Mouse (Mus musculus) cerebellum, adult 18-20 months (tissue): ENCODE measurements around the gene Cox6b2.
"Not testable (repeated sequence)": the region's sequence is repeated elsewhere in the genome, so short reads cannot be mapped to it uniquely, and the experiment has no call there.

Experiments
- DNase-seq, 2 experiments: peaks; one replicate each; pipeline ENCODE4 v3.0.0; 2021

Cox6b2 gene

DNA sequence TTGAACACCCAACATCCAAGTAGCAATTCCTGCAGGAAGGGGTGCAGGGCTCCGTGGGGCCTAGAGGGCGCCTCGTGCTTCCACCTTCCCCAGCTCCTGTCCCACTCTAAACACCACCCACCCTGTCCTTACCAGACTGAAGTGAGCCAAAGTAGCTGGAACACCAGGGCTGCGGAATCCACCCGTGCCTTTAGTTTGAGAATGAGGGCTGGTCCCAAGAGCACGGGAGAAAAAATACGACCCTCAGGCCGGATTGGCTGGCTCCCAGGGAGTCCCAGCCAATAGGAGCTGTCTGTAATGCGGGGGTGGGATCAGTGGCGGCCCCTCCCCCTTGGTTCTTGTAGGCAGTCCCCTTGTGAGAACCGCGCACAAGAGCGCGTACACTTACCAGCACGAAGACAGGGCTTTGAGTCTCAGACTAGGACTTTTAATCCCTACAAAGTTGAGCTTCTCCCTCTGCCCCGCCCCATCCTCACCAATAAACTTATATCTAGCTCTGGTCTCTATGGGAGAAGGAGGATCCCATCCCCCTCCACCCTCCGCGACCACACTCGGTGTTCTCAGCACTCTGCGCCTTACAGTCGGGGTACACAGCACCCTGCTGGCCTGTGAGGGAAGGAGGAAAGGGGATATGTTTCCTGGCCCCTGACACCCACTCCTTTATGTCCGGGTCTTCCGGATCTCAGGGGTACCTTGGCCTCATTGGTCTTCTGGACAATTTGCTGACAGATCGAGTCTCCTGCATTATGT, at the start of gene Cox6b2:
Gene Cox6b2 (minus strand): TSS at position 274 of the 750 bp plus-strand sequence.
- DNase-seq: peak in 1 of 2 experiments; percentile 29

DNA sequence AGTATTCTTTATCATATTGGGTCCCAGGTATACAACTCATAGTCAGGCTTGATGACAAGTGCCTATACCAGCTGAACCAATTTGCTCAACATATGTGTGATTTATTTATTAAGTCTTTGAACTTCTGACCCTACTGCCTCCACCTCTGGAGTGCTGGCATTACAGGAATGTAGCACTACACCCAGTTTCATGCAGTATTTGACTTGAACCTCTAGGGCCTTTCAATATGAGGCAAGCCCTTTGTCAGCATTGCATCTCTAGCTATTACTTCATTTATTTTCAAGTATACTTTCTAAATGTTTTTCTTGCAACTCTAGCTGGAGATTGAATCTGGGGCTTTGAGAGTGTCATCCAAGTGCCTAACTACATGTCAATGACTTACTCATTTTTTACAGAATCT, 49.4 kb upstream of the Cox6b2 start:
- DNase-seq: no peak

DNA sequence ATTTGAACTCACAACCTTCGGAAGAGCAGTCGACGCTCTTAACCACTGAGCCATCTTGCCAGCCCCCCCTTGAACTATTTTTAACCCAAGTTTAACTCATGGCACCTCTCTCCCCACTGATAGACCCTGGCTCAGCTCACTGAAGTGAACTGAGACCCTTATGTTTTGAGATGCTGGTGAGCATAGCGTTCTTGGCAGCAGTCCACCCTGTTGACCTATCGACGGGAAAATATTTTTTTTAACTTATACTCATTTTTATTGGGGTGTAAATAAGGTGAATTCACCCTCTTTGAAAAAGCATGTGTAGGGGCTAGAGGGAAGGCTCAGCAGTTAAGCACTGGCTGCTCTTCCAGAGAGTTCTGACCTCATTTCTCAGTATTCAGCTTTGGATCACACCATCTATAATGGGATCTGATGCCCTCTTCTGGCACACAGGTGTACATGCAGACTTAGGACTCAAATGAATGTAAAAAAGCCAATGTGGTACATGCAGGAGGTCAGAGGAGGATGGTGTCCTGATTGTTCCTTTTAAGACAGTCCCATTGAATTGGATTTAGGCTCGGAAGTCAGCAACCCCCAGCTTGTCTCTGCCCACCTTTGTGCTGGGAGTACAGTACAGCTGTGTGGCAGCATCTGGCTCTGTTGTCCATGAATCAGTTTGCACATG, 43.0 kb upstream of the Cox6b2 start:
- peak; percentile 48 to 49 for DNase-seq

DNA sequence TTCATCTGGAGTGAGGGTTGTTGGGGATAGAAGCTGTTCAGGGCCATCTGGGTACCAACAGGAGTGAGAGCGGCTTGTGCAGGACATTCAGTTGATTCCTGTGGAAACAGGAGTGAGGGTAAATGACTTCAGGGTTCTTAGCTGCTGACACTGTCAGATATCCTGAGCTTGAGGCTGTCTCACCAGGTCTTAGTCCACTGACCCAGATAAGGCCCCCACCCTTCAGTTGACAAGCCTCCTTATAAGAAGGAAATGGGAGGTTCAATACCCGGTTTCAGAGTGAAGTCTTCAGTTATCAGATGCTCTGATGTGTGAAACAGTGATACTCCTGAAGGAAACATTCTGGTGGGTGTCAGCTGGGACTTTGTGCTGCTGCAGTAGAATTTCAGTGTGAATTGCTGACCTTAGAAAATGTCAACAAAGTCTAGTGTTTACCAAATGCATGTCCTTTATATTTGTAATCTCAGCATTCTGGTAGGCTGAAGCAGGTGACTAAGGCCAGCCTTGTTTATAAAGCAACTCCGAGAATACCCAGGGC, 41.8 kb upstream of the Cox6b2 start:
- no peak for DNase-seq

DNA sequence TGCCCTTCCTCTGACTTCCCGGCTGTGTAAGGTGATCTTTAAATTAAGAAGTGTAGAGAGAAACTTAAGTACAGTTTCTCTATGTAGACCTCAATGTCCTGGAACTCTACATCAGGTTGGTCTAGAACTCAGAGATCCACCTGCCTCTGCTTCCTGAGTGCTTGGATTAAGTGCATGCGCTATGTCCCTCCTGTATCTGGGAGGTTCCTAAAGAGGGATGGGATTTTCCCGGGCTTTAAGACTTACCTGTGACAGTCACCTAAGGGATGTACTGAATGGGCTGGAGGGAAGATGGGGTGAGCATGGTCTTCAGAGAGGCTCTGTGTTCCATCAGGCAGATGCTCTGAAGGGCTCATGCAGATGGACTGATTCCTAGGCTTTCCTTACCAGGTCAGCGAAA, 40.8 kb upstream of the Cox6b2 start:
- no peak for DNase-seq

DNA sequence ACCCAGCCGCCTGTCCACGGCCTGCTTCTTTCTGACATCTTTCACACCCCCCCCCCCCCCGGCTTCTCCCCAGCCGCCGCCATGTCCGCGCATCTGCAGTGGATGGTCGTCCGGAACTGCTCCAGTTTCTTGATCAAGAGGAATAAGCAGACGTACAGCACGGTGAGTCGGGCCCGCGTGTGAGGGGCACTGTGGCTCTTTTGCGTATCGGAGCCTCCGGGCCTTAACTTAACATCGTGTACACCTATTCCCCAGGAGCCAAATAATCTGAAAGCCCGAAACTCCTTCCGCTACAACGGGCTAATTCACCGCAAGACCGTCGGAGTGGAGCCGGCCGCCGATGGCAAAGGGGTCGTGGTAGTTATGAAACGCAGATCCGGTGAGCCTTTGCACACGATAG, 40.4 kb upstream of the Cox6b2 start:
- not testable (repeated sequence) for DNase-seq

DNA sequence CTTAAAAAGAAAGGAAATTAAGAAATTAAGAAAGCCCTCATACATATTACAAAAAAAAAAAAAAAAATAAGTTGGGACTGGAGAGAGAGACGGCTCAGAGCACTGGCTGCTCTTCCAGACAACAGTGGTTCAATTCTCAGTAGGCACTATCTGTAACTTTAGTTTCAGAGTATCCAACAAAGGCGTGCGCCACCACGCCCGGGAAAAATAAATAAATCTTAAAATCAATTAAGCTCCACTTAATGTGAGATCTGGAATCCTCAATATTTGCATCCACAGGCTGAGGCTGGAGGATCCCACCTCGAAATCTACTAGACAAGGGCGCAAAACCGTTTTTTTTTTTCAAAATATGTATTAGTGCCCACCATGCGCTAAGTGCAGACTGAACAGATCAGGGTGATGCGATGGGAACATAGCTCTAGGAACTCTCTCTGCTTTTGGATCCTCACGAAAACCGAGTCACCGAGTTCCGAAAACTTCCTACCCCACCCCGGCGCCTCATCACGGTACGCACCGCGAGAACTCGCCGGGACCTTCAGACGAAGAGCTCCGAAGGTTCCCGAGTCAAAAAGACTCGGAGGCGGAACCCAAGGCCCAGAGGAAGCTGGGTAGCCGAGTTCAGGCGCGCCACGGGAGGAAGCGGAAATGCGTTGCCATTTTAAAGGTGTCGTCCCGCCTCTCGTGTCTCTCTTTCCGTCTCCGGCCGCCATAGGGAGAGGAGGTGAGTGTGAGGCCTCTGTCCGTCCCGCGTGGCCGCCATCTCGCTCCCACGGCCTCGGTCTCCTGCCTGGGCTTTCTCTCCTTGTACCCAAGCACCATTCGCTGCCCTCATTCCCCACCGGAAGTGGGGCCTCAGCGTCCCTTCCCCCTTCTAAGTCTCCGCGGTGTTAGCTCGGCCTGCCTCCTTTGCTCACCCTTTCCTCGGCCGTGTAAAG, 39.7 kb upstream of the Cox6b2 start, which contains the start of gene Rpl28:
Gene Rpl28 (plus strand): TSS at position 597 of the 935 bp plus-strand sequence.
- DNase-seq: peak; percentile 93 to 97

DNA sequence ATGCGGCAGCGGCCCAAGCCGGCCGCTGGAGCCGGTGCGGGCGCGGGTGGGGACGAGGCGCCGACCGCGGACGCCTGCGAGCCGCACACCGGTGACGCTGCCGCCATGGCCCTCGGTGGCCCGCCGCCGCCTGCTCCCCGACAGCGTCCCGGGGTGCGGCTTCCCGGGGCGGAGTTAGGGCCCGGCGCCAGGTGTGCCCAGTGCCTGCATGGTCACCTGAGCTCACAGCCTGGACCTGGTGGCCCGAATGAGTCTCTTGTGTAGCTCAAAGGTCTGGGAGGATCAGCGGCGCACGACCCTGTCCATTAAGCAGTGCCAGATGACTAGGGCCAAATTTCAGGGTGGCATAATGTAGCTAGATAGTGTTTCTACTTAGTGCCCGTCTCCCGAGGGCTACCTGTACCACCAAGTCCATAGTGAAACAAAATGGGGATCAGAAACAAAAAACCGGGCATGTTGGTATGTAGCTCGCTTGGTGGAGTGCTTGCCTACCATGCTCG, 36.6 kb upstream of the Cox6b2 start, which contains the start of gene Tmem238:
Gene Tmem238 (minus strand): TSS at position 221 of the 500 bp plus-strand sequence.
- DNase-seq: peak in 1 of 2 experiments; percentile 73

DNA sequence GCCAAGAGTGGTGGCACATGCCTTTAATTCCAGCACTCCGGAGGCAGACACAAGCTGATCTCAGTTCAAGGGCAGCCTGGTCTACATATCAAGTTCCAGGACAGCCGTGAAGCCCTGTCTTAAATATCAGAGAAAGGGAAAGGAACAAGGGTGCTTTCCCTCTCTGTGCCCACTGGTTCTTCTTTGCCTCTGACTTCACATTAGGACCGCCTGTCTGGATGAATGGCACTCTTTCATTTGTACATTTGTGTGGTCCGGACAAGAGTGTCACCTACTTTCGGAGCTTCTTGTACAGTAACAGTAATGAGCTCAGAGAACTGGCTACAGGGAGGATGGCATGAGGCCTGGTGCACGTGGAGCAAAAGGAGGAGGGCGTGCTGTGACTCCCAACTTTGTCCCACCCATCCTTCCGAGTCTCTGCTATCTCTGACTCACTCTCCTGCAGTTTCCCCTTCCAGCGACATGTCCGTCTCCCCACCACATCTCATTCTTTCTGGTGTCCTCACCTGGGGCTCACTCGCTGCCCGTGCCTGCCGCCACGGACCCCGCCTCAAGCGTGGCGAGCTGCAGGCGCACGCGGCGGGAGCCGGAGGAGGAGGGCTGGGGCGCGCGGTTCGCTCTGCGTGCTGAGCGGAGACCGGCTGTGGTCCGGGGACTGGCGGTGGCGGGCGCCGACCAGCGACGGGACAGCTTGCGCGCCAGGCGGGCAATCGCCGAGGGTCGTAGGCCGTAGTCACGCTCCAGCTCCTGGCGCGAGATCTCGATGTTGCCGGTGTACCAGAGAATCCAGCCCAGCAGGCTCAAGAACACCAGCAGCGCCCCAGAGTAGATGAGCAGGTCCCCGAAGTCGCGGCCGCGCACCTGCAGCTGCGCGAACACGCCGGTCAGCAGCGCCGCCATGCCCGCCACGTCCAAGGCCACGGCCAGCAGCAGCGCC, 35.9 kb upstream of the Cox6b2 start:
- peak; percentile 63 to 83 for DNase-seq

DNA sequence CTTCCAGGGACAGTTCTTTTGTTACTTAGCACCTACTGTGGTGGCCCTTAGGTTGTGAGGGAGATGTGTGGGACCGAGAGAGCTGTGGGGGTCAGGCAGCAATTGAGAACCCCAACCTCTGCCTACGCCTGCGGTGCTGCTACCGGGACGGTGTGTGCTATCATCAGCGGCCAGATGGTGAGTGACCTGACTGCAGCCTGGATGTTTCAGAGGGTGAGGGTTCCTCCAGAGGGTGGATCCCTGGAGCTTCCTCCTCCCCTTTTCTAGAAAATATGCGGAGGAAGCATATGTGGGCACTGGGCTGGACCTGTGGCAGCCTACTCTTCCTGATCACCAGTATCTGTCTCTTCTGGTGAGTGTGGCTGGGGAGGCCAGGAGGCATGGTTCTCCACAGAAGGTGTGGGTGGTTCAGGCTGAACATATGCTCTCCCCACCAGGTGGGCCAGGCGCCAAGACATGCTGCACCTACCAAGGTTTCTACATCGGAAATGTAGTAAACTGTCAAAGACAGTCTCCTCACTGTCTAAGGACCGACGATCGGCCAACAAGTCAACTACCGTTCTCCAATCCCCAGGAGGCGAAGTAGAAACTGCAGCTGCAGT, 30.9 kb upstream of the Cox6b2 start:
- peak; percentile 81 for DNase-seq

DNA sequence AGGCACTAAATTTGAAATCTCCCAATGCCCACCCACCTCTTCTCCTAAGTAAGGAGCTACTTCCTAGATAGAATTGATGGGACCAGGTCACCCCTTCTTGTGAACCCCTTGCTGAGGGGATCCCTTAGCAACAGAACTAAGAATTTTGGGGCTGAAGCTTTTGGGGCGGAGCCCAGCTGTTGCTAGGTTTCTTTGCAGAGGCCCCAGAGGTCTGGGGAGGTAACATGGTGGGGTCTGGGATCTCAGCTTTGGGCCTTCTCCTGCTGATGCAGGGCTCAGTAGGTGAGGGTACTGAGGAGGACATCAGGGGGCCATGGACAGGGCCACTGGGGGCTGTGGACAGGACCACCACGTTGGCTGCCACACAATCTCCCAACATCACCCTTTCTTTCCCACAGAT, 29.9 kb upstream of the Cox6b2 start, which contains the start of the genes Il11 and Tmem190:
Gene Il11 (minus strand): TSS at position 101 of the 400 bp plus-strand sequence.
Gene Tmem190 (plus strand): TSS at position 179 of the 400 bp plus-strand sequence.
- DNase-seq: no peak

DNA sequence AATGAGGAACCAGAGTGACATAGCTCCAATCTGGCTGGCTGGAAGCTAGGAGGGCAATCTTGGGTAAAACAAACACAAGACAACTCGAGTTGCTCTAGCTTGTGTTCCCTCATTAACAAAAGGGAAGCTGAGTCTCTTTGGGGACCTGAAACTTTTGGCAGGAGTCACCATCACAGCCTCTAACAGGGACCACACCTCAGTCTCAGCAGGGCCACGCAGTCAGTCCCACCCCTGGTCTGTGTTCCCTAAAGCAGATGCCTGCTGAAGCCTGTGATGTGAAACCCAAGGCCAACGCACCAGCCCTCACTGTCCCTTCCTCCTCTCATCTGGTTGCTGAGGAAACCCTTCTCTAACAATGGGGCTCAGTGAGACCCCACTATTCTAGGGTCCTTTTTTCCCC, 29.2 kb upstream of the Cox6b2 start:
- DNase-seq: no peak

DNA sequence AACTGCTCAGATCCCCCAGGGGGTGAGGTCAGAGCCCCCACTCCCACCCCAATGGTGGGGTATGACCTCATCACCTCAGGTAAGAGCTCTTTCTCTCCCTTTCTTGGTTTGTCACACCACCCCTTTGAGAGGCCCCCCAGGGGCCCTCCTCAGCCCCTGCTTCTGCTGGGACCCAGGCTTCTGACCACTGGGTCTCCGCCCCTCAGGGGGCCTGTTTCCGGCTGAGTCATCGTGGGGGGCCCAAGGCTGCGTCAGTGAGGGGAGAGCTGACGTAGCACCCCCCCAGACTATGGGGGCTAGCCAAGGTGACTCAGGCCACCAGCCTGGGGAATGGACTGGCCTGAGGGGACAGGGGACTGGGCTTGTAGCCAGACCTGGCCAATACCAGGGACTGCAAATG, 27.0 kb upstream of the Cox6b2 start:
- DNase-seq: no peak

DNA sequence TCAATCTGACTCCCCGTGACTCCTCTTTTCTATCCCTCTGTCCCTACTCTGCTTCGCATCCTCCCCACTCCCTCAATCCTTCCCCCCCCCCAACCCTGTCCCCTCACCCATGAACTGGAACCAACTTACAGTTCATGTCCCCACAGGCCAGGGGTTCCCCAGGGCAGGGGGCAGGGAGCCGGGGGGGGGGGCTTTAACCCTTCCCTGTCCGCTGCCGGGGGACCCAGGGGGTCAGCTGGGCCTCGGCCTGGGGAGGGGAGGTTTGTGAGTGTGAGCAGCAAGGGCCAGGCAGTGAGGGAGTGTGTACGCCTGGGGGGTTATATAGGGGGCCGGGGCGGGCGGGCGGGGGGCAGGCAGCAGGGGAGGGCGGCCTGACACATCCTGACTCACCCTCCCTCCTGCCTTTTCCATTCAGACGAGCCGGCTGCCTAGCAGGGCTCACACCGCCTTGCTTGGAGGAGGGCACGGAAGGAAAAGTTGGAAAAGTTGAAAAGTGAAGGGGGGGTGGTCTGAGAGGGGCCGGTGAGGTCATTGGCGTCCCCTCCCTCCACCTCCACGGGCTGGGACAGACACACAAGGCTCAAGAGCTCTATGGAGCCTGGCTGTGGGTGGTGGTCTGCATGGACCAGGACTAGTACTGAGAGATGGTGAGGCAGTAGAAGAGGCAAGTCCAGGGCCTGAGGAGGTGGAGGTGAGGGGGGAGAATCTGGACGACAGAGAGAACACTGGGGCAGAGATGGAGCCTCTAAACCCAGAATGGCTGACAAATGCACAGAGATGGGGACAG, 25.1 kb upstream of the Cox6b2 start:
- no peak for DNase-seq

DNA sequence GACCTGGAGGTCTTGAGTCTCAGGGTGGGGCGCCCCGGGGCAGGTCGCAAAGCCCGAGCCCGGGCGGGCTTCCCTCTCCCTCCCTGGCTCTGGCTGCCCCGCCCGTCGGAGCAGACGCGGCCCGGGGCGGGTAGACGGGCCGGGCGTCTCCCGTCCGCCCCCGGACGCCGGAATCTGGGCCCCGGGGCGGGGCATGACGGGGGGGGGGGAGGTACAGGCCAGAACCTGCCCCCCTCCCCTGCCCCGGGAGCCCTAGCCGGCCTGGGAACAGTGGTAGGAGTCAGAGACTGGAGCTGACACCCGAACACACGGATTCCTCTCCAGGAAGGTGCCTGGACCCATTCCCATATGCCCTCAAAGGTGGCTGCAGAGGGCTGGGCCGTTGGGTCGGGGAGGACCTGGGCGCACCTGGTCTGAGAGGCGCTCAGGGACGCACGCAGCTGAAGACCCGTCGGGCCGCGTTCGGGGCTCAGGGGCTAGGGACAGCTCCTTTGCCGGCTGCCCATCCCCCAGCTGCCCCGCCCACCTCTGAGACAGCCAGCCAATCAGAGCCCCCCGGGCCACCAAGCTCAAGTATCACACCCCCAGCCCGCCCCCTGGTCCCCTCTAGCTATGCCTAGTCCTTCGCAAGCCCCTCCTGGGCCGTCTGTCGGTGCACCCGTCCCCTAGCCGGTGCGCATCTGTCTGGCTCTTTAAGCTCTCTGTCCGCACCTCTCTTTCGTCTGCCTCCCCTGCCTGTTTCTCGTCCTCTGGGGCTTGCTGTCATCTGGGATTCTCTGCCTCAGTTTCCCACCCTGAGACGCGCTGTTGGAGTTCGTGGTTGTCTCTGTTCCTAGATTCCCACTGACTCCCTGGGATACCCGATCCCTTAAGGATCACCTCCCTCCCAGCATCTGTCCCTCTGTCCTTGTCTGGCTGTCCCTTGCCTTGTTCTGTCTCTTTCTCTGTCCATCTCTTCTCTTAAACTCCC, 24.3 kb upstream of the Cox6b2 start:
- DNase-seq: no peak

DNA sequence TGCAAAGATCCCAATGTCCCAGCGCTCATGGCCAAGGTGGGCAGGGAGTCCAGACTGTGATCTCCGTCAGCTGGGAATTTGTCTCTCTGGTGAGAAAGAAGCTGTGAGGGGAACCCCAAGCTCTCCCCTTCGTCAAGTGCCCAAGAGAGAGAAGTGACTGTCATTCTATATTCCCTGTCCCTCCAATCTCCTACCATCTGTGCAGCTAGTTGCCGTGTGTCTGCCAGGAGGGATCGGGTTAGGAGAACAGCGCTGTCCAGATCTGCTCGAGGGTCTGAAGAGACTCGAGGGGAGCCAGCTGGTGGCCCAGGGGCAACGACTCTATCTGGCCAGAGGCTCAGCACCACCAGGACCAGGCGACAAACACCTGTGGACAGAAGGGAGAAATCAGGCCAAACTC, 23.2 kb upstream of the Cox6b2 start:
- no peak for DNase-seq

DNA sequence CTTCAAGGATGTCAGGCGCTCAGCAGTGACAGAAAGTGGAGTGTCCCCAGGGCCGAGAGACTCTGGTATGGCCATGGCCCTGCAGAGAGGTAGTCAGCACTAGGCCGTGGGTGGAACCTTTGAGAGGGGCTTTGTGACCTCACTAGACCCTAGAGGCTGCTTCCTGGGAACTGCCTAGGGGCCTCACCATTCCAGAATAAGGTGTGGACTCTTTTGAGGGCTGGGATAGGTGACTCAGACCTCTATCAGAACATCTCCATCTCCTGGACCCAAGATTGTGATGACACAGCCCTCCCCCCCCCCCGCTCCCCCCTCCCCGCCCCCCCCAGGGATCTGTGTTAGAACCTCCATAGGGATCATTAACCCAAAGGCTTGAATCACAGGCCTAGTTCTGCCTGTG, 18.3 kb upstream of the Cox6b2 start, which contains the start of gene Fam71e2:
Gene Fam71e2 (minus strand): TSS at position 101 of the 400 bp plus-strand sequence.
- DNase-seq: no peak

DNA sequence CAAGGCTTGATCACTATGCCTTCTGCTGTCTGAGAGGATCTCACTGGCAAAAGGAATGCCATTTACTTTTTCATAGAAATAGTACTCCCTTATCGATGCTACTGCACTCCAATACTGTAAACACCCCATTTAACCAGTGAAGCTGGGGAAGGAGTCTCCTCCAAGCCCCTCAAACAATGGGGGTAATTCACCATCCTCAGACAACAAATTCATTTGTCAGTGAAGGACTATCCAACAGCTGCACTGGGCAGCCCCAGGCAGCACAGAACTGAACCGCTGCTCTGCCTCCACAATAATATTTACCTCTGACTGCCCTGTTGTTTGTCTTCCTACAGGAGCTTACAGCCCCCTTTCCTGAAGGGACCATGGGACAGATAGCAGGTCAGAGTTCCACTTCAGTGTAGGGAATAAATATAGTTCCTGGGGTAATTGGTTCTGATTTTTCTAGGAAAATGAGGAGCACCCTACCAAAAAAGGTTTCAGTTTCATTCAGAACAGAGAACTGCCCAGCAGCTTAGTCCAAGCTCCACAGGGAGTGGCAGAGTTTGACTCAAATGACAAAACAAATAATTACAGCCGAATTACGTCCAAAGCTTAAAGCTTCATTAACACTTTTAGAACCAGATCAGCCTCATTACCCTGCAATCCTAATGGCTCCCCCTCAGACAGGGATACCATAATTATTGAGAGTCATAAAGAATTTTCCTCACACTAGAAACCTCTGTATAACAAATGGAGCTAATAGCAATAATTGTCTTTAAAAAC, 12.2 kb upstream of the Cox6b2 start:
- no peak for DNase-seq
